Mouse (Mus musculus) embryonic fibroblast, embryonic 13.5 days (primary cell): ENCODE results near the gene Tent5b. TPM values are rescaled to one million over a fixed set of nuclear protein-coding genes. Genes with fewer than 3 reads are reported as not detected.
A peak's percentile ranks its signal among the peaks of the same experiment; 100 is the strongest.

Experiments used
- H3K27ac ChIP-seq: 2 replicates; pipeline ENCODE4 v1.5.1; 2012; ENCODE audit warnings: low read length, control low read depth, inconsistent platforms; ENCODE audit not compliant: insufficient read depth
- H3K4me1 ChIP-seq: 2 replicates; pipeline ENCODE4 v1.6.1; 2011; ENCODE audit warnings: low read length; ENCODE audit not compliant: control insufficient read depth, insufficient read depth
- H3K4me3 ChIP-seq: 2 replicates; pipeline ENCODE4 v1.5.1; 2011; ENCODE audit warnings: mild to moderate bottlenecking, control low read depth, low read length; ENCODE audit not compliant: insufficient read depth
- CTCF ChIP-seq: IDR thresholded peaks from 2 replicates; pipeline ENCODE4 v1.5.1; 2011; ENCODE audit warnings: mild to moderate bottlenecking, control low read depth, low read length, moderate library complexity, borderline replicate concordance; ENCODE audit not compliant: insufficient read depth
- POLR2A ChIP-seq: IDR thresholded peaks from 2 replicates; pipeline ENCODE4 v1.6.1; 2011; ENCODE audit warnings: low read depth, mild to moderate bottlenecking, control low read depth, low read length, moderate library complexity
- polyA plus RNA-seq: library from polyadenylated mRNA; stranded (reverse); fragments of >200 nt; gene quantifications from 2 replicates; pipeline ENCODE4 v1.2.4, GENCODE M21; 2011; ENCODE audit warnings: low read depth; ENCODE audit not compliant: missing spikeins, insufficient read length

Gene Tent5b
- polyA plus RNA-seq, 1 experiment = 9.1 TPM

DNA sequence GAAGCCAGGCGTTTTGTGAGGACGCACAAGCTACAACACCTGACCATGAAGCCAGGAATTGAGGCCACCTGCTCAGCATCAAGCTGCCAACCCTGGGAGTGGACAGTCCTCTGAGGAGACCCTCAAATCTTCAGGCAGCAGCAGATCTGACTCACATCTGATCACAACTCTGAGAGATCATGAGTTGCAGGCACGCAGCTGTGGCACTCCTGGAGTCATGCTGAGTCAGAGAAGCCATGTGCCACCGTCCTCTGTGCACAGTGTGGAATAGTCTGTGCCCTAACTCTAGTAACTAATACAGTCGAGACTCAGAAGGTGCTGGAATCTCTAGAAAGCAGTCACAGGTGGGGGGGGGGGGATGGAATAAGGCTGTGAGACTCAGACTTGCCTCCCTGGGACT lies 32.6 kb upstream of the Tent5b start:
- no peak overlapping the region for H3K4me3 ChIP-seq
- no peak for TF ChIP-seq POLR2A
- no peak for TF ChIP-seq CTCF
- H3K4me1 ChIP-seq = peaks cover 8% of the 10 kb centered on the region; the same call in 1 of the 2 replicates
- no peak overlapping the region for H3K27ac ChIP-seq

DNA sequence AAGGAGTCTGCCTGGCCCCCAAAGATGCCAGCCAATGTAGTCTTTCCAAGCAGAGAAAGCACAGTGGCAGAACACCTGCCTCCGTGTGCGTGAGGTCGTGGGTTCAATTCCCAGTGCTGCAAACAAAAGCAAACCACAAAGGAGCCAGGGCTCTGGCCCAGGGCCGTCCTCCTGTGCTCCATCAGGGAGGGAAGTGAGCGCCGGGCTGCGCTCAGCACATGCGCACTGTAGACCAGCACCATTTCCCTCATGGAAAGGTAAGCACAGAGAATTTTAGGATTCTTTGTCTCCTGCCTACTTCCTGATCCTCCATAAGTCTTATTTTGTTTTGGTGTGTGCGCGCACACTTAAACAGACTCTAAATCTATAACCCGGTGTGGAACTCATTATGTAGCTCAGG lies 32.0 kb upstream of the Tent5b start:
- no peak overlapping the region for H3K27ac ChIP-seq
- no peak overlapping the region for H3K4me3 ChIP-seq
- H3K4me1 ChIP-seq = peaks cover 8% of the 10 kb centered on the region; the same call in 1 of the 2 replicates
- TF ChIP-seq POLR2A = no peak
- TF ChIP-seq CTCF = no peak

DNA sequence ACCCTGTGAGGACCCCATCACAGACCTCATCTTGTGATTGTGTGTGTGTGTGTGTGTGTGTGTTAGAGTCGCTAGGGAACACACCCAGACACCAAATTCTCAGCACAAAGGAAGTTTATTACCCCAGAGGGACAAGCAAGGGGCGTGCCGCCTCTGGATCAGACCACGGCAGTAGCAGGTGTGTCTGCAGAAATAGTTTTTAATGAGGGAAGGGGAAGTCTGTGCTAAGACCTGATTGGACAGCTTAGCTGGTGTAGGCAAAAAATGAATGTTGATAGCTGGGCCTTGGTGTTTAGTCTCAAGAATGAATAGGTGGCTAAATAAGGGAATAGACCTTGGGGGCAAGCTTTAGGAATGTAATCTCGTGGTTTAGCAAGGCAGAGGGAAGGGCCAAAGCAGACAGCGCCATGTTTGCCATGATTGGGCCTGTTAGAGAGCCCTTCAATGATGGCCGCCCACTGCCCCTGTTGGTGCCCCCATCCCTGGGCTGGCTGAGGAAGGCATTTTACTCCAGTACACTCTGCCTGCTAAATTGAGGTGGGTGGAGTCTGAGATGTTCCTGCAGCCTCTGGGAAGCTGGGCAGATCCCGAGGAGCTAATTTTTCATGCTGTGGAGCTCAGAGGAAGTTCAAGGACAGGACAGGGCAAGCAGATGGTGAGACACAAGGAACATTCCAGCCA lies 31.1 kb upstream of the Tent5b start:
- peaks cover 8% of the 10 kb centered on the region; the same call in 1 of the 2 replicates for H3K4me1 ChIP-seq
- no peak overlapping the region for H3K4me3 ChIP-seq
- no peak for TF ChIP-seq POLR2A
- no peak for TF ChIP-seq CTCF
- no peak overlapping the region for H3K27ac ChIP-seq

DNA sequence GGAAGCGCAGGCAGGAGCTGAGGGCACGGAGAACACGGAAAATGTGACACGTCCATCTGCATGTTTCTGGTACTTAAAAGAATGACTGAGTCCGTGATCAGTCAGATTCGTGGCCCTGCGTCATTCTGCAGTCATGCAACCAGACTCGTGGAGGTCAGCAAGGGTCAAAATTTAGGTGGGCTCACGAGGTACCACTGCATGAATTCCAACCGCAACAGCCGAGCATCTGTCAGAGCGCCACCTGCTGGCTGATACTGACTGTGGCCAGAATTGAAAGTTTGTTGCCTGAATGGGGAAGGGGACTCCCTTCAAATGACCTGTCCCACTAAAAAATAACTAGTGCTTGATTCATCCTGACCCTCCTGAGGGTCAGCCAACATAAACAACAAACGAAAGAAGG lies 30.2 kb upstream of the Tent5b start:
- Histone ChIP-seq H3K4me1 (peaks cover 8% of the 10 kb centered on the region; the same call in 1 of the 2 replicates), H3K27ac (no peak overlapping the region), H3K4me3 (no peak overlapping the region)
- TF ChIP-seq CTCF (peak; percentile 85), POLR2A (no peak)

DNA sequence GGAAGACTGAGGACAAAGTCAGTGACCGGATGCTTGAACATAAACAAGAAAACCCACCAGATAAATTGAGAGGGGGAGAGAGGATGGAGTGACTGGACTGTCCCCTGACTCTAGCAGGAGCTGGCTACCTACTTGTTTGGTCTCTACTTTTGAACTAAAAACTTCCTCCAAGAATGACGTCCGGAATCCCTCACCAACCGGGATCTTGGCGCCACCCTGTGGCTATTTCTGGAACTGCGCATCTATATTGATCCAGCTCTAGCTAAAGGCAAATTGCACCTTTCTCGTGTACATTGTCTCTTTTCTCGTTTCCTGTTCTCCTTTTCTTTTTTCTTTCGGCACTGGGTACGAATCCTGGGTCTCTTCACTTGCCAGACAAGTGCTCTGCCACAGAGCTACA lies 28.4 kb upstream of the Tent5b start:
- no peak for TF ChIP-seq POLR2A
- peak; percentile 60; the same call in 1 of the 2 replicates for TF ChIP-seq CTCF
- Histone ChIP-seq H3K4me3 (no peak overlapping the region), H3K27ac (no peak overlapping the region), H3K4me1 (peaks cover 8% of the 10 kb centered on the region; the same call in 1 of the 2 replicates)

DNA sequence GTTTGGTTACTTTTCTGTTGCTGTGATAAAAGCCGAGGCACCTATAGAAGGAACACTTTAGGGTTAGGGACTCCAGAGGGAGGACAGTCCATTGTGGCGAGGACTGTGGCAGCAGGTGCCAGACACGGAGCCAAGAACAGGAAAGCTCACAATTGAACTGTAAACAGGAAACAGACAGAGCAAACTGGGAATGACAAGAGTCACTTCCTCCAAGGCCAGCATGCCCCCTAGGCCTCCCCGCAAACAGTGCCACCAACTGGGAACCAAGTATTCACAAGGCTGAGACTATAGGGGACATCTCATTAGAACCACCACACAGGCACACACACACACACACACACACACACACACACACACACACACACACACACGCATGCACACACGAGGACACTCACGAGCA lies 27.5 kb upstream of the Tent5b start:
- Histone ChIP-seq H3K4me1 (peaks cover 6% of the 10 kb centered on the region; the same call in 1 of the 2 replicates), H3K27ac (no peak overlapping the region), H3K4me3 (no peak overlapping the region)
- TF ChIP-seq CTCF = no peak
- TF ChIP-seq POLR2A = no peak

DNA sequence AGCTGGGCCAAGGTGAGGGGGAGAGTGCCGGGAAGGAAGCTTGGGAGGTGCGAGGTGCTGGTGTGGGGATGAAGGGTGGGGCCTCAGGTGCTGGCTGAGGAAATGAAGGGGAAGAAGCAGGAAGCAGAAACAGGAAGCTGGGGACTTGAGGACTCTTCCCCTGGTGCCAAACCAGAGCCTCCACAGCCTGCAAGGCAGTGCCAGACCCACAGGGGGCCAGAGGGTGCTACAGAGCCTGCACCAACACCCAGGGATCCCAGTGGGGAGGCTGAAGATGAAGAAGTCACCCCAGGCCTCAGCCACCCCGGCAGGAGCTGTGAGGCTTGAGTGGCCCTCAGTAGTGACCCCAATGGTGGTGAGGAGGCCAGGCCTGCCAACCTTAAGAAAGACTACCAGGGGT lies 21.9 kb upstream of the Tent5b start:
- TF ChIP-seq POLR2A (no peak), CTCF (no peak)
- Histone ChIP-seq H3K4me1 (no peaks in the 10 kb centered on the region), H3K4me3 (no peak overlapping the region), H3K27ac (no peak overlapping the region)

DNA sequence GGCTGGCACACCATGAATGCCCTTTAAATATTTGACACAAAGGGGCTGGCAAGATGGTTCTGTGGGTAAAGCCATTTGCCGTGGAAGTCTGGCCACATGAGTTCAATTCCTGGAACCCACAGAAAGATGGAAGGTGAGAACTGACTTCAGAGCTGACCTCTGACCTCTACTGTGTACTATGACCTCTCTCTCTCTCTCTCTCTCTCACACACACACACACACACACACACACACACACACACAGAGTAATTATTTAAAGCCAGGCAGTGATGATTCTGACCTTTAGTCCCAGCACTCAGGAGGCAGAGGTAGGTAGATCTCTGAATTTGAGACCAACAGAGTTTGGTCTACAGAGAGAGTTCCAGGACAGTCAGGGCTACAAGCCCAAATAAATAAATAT lies 19.9 kb upstream of the Tent5b start:
- H3K4me1 ChIP-seq = no peaks in the 10 kb centered on the region
- TF ChIP-seq CTCF (no peak), POLR2A (no peak)
- H3K27ac ChIP-seq = no peak overlapping the region
- no peak overlapping the region for H3K4me3 ChIP-seq

DNA sequence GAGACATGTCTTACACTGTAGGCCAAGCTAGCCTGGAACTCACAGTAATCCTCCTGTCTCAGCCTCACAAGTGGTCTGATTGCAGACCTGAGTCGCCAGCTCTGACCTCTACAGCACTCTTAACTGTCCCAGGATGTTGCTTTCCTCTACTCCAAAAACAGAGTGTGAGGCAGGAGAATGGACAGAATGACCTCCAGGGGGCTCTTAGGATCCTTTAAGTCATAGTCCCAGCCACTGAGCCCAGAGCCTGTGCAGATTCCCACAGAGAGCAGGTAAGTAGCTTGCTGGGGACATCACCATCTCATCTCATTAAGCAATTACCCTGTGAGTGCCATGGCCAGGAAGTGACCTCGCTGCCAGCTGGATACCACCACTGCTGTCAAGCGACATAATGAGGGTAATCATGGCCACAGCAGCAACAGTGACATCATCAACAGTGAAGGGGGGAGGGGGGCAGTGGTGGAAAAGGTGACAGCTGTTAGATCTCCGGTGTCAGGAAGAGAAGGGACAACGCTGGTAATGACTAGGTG lies 19.1 kb upstream of the Tent5b start:
- H3K4me1 ChIP-seq = no peaks in the 10 kb centered on the region
- TF ChIP-seq POLR2A = no peak
- TF ChIP-seq CTCF = no peak
- no peak overlapping the region for H3K27ac ChIP-seq
- H3K4me3 ChIP-seq = no peak overlapping the region

DNA sequence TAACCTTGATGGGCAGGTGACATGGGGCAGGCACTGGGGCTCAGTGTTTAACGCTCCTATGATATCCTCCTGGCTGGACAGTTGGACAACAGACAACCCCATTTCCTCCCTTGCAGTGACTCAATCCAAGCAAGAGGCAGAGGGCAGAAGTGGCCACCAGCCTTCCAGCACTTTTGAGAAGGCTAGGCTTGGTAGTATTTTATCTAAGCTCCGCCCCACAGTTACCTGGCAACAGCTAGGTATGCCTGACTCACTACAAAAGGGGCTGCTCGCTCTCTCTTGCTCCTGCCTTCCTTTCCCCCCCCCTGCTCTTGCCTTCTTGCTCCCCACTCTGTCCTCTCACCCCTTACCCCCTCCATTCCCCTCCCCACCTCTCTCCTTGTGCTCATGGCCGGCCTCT lies 18.6 kb upstream of the Tent5b start:
- Histone ChIP-seq H3K4me1 (no peaks in the 10 kb centered on the region), H3K27ac (no peak overlapping the region), H3K4me3 (no peak overlapping the region)
- TF ChIP-seq CTCF (no peak), POLR2A (no peak)
